Mouse (Mus musculus) neural tube, embryonic 12.5 days (tissue): ENCODE measurements around the gene B4galnt3. TPM values are rescaled to one million over a fixed set of nuclear protein-coding genes. Genes with fewer than 3 reads are reported as not detected.
"Not testable (repeated sequence)": the region's sequence is repeated elsewhere in the genome, so short reads cannot be mapped to it uniquely, and the experiment has no call there.

Source experiments
- ATAC-seq: fragments of 200-750 bp; cut with Nextera tagmentation; 2 replicates; pipeline ENCODE4 v1.8.0; 2017; ENCODE audit warnings: low read depth, mild to moderate bottlenecking, moderate TSS enrichment, moderate library complexity; ENCODE audit not compliant: low FRiP score
- H3K27ac ChIP-seq: fragments of 300-500 bp; sonication (generic); 2 replicates; pipeline ENCODE4 v1.5.1; 2016
- H3K27me3 ChIP-seq: fragments of 300-500 bp; sonication (generic); replicated peaks from 2 replicates; pipeline ENCODE4 v1.6.1; 2016; ENCODE audit warnings: mild to moderate bottlenecking
- H3K36me3 ChIP-seq: fragments of 300-500 bp; sonication (generic); 2 replicates; pipeline ENCODE4 v1.6.1; 2016; ENCODE audit warnings: mild to moderate bottlenecking
- H3K4me1 ChIP-seq: fragments of 300-500 bp; sonication (generic); 2 replicates; pipeline ENCODE4 v1.6.1; 2016
- H3K4me2 ChIP-seq: fragments of 300-500 bp; sonication (generic); replicated peaks from 2 replicates; pipeline ENCODE4 v1.6.1; 2016; ENCODE audit warnings: mild to moderate bottlenecking
- H3K4me3 ChIP-seq: fragments of 300-500 bp; sonication (generic); 2 replicates; pipeline ENCODE4 v1.5.1; 2016
- H3K9ac ChIP-seq: fragments of 300-500 bp; sonication (generic); 2 replicates; pipeline ENCODE4 v1.6.1; 2016; ENCODE audit warnings: mild to moderate bottlenecking
- H3K9me3 ChIP-seq: fragments of 300-500 bp; sonication (generic); 2 replicates; pipeline ENCODE4 v1.6.1; 2016; ENCODE audit warnings: mild to moderate bottlenecking
- WGBS: fragments of 180-500 bp; shearing (Covaris S2); methylation state at CpG from one replicate; pipeline ENCODE4 v1.1.7; 2016; 5-methylcytosine and 5-hydroxymethylcytosine counted together
- polyA plus RNA-seq: library from polyadenylated mRNA; unstranded; fragments of >200 nt; fragmentation: Nextera tagmentation; extraction: Ambion mirVana; gene quantifications from 2 replicates; pipeline ENCODE4 v1.2.1, GENCODE M21; 2016

Gene B4galnt3
- polyA plus RNA-seq, 1 experiment from 2014 or later = 0.39 TPM

DNA sequence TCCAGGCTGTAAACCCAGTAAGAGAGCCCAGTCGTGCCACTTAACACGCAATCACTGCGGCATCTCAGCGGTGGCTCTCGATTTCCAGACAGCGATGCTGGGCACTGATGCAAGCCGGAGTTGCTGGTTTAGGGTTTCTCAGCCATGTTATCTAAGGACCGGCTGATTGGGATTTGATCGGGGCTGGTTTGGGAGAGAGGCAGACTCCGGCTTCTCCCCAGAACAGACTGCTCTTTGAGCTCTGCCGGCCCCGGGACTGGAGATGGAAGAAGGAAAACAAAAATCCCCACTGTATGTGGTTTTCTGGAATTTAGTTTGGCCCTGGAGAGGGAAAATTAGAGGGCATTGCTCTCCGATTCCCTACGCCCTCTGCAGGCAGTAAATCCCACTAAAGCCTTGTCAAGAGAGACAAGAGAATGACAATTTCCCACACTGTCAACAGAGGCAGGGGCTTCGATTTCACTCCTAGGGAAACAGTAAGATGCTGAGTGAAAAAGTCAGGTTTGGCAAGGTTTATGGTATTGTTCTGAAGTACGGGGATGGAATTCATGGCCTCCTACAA lies 8.5 kb upstream of the B4galnt3 start:
- no peaks in the 10 kb centered on the region for H3K9me3 ChIP-seq
- no peak overlapping the region for H3K9ac ChIP-seq
- ATAC-seq = no peak
- H3K4me3 ChIP-seq = no peak overlapping the region
- no peaks in the 10 kb centered on the region for H3K27me3 ChIP-seq
- H3K36me3 ChIP-seq = no peaks in the 10 kb centered on the region
- no peaks in the 10 kb centered on the region for H3K4me1 ChIP-seq
- WGBS = 27% methylated on average over 16 of the region's 16 CpGs
- H3K4me2 ChIP-seq = peak overlapping the region; percentile 44; the same call in 1 of the 2 replicates
- no peak overlapping the region for H3K27ac ChIP-seq

DNA sequence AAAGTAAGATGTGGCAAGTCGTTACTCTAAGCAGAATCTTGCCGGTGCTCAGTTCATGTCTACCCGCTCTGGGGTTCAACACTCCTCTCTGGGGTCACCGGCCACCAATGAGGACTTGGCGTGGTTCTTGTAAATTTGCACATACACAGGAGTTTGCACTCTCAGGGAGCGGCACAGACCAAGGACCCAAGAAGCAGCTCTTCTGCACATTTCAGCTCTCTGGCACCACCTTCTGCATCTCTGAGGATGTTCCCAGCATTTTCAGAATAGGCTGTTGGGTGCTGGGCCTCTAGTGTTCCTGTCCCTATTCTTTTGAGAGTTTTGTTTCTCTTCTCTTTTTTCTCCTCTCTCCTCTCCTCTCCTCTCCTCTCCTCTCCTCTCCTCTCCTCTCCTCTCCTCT lies 6.8 kb upstream of the B4galnt3 start:
- Histone ChIP-seq H3K27ac (no peak overlapping the region), H3K4me3 (no peak overlapping the region), H3K36me3 (no peaks in the 10 kb centered on the region), H3K9ac (no peak overlapping the region), H3K4me2 (no peak overlapping the region), H3K4me1 (no peaks in the 10 kb centered on the region), H3K9me3 (no peaks in the 10 kb centered on the region), H3K27me3 (no peaks in the 10 kb centered on the region)
- ATAC-seq = no peak
- 36% methylated on average over 6 of the region's 6 CpGs for WGBS

DNA sequence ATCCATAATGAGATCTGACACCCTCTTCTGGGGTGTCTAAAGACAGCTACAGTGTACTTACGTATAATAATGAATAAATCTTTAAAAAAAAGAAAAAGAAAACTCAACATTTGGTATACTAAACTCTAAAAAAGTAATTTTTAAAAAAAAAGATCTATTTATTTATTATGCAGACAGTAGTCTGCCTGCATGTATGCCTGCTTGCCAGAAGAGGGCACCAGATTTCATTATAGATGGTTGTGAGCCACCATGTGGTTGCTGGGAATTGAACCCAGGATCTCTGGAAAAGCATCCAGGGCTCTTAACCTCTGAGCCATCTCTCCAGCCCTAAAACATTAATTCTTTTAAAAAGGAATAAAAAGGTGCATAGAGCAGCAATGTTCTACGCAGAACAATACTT lies 2.2 kb upstream of the B4galnt3 start:
- not testable (repeated sequence) for H3K4me2 ChIP-seq, ATAC-seq, H3K9me3 ChIP-seq, H3K36me3 ChIP-seq, H3K9ac ChIP-seq, H3K4me3 ChIP-seq, H3K27ac ChIP-seq
- Histone ChIP-seq H3K27me3 (peaks cover 30% of the 10 kb centered on the region), H3K4me1 (peaks cover 12% of the 10 kb centered on the region; the same call in 1 of the 2 replicates)
- WGBS = 97% methylated on average over 2 of the region's 2 CpGs

DNA sequence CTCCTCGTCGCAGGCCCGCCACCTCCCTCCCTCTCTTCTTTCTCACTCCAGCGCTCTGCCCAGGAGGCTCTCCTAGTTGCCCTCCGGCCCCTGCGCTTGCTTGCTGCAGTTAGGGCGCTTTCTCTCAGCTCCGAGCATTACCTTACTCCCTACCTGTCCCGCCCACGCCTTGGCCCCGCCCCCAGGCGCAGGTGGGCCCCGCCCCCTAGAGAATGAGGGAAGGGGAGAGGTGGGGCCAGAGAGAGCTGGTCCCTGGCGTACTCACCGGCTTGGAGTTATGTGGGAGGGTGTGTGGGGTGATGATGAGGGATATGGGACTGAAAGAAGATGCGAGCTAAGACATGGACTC lies 400 bp upstream of the B4galnt3 start:
- Histone ChIP-seq H3K9me3 (no peaks in the 10 kb centered on the region), H3K4me1 (peaks cover 12% of the 10 kb centered on the region; the same call in 1 of the 2 replicates), H3K4me2 (peak overlapping the region; percentile 100), H3K9ac (peak overlapping the region; percentile 57), H3K36me3 (no peaks in the 10 kb centered on the region), H3K4me3 (peak overlapping the region; percentile 57), H3K27me3 (peaks cover 34% of the 10 kb centered on the region), H3K27ac (no peak overlapping the region)
- peak; percentile 36; the same call in 1 of the 2 replicates for ATAC-seq
- WGBS = under 1% methylated on average over 16 of the region's 16 CpGs

DNA sequence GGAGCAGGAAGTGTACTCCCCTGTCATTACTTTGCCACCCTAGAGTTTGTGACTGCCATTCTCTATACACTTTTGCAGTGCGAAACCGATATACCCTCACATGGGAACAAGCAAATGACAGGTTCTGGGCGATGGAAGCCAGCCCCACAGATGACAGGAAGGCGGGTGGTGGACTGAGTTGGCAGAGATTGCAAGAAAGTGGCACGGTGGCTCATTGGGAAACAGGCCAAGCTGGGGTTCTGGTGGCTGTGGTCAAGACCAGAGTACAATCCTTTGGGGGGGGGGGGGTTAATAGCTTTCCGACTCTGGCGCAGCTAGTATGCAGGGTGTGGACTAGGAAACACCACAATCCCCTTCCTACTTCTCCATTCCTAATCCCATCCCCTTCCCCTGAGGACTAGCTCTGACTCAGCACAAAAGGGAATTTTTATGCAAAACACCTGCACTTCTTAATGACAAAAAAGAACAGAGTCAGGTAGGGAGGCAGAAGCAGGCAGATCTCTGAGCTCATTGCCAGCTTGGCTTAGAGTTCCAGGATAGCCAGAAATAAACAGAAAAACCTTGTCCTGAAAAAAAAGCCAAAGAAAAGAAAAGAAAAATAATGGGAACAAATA lies 2.9 kb downstream of the B4galnt3 start:
- peaks cover 34% of the 10 kb centered on the region for H3K27me3 ChIP-seq
- no peak overlapping the region for H3K4me2 ChIP-seq
- peaks cover 12% of the 10 kb centered on the region; the same call in 1 of the 2 replicates for H3K4me1 ChIP-seq
- H3K9me3 ChIP-seq = no peaks in the 10 kb centered on the region
- 91% methylated on average over 7 of the region's 7 CpGs for whole genome bisulfite sequencing
- no peak overlapping the region for H3K27ac ChIP-seq
- no peak overlapping the region for H3K9ac ChIP-seq
- no peaks in the 10 kb centered on the region for H3K36me3 ChIP-seq
- no peak for ATAC-seq
- H3K4me3 ChIP-seq = no peak overlapping the region

DNA sequence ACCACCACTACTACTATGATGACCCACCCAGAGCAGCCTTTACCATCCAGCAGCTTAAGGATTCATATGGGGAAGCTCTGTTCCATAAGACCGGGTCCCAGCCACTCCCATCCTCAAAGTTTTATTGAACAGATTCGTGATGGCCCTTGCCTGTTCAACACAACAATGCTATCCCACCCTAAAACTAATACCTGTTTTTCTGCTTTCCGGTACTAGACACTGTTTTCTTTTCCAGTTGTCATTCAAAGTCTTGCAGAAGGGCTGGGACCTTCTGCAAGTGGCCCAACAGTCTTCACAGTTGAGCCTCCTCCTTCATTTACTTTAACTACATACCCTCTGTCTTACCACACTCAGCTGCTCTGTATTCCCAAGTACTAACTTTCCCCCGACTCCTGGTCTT lies 4.9 kb downstream of the B4galnt3 start:
- Histone ChIP-seq H3K4me3 (no peak overlapping the region), H3K36me3 (no peaks in the 10 kb centered on the region), H3K9me3 (no peaks in the 10 kb centered on the region), H3K27me3 (peaks cover 21% of the 10 kb centered on the region), H3K4me2 (no peak overlapping the region), H3K27ac (no peak overlapping the region), H3K4me1 (0 out of 2 replicates have a peak, but pooled peaks cover 7% of the 10 kb centered on the region), H3K9ac (no peak overlapping the region)
- 86% methylated on average over 4 of the region's 4 CpGs for WGBS
- no peak for ATAC-seq

DNA sequence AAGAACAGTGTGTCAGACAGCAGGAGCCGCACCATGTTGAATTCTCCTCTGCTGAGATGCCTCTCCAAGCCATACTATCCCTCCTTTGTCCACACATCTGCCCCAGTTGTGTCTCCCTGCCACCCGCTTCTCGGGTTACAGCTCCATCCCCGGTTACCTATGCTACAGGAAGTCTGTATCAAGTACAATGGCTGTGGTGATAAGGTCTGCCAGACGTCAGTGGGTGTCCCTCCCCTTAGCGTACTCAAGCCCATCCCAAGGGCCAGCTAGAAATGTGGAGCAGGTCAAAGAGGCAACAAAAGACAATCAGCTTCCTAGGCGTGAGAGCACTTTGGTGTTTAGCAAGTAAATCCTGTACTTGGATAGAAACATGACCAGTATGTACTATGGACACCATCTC lies 5.8 kb downstream of the B4galnt3 start:
- Histone ChIP-seq H3K27me3 (peaks cover 12% of the 10 kb centered on the region), H3K4me2 (no peak overlapping the region), H3K9me3 (no peaks in the 10 kb centered on the region), H3K4me1 (no peaks in the 10 kb centered on the region), H3K4me3 (no peak overlapping the region), H3K36me3 (no peaks in the 10 kb centered on the region), H3K9ac (no peak overlapping the region), H3K27ac (no peak overlapping the region)
- WGBS = 60% methylated on average over 7 of the region's 7 CpGs
- ATAC-seq = no peak

DNA sequence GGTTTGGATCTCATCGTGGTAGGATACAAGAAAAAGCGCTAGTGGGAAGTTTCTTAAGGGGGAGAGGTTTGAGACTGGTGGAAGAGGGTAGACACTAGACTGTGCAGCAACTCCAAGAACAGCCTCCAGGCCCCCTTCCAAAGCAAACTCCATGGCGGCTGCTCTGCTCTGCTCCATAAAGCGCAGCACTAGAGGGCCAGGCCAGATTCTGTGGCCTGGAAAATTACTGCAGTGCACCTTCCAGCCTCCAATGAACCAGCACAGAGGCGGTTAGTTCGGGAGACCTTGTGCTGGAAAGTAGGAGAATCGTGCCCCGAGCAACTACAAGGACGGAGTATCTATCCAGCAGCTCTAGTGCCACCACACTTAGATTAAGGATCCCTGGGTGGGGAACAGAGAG lies 7.1 kb downstream of the B4galnt3 start:
- Histone ChIP-seq H3K27me3 (0 out of 2 replicates have a peak, but pooled peaks cover 3% of the 10 kb centered on the region), H3K4me3 (no peak overlapping the region), H3K27ac (no peak overlapping the region), H3K9ac (no peak overlapping the region), H3K4me1 (no peaks in the 10 kb centered on the region), H3K4me2 (no peak overlapping the region), H3K9me3 (no peaks in the 10 kb centered on the region), H3K36me3 (no peaks in the 10 kb centered on the region)
- ATAC-seq = no peak
- 88% methylated on average over 9 of the region's 9 CpGs for WGBS

DNA sequence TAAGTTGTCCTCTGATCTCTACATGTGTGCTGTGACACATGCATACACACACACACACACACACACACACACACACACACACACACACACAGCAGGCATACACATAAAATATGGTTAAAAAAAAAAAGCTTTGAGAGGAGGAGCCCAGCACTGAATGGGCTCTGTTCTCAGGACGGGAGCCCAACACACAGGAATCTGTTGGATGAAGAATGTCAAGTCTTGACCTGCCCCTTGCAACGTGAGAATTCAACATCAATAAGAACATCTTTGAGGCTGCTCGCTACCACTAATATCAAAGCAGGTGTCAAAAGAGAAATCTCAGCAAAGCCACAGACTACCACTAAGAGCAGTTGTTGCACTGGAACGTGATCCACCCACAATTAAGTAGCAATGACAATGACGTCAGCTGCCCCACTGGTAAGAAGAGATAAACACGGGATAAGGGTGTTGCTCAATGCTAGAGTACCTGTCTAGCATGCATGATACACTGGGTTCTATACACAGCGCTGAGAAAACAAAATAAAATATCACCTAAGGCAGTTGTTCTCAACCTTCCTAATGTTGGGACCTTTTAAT lies 17.4 kb downstream of the B4galnt3 start:
- no peak overlapping the region for H3K4me3 ChIP-seq
- WGBS = 81% methylated on average over 7 of the region's 7 CpGs
- no peaks in the 10 kb centered on the region for H3K36me3 ChIP-seq
- H3K27me3 ChIP-seq = no peaks in the 10 kb centered on the region
- no peak for ATAC-seq
- H3K9ac ChIP-seq = no peak overlapping the region
- no peak overlapping the region for H3K4me2 ChIP-seq
- no peaks in the 10 kb centered on the region for H3K4me1 ChIP-seq
- no peak overlapping the region for H3K27ac ChIP-seq
- H3K9me3 ChIP-seq = no peaks in the 10 kb centered on the region

DNA sequence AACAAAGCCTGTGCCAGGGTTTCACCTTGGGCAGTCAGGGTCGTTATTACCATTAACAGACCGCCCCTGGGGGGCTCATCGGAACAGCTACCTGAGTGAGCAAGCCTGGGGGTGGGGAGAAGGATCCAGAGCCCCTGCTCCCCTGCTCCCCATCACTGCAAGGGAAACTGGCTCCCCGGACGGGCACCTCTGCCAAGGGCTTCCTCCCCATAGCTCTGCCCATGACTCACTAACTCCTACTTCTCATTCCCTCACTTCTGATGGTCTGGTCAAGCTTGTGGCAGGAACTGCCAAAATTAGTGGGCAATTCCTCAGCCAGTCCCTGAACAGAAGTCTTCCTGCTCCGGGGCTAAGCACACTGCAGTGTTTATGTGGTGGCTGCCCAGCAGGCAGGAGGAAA lies 19.1 kb downstream of the B4galnt3 start:
- H3K9ac ChIP-seq = no peak overlapping the region
- WGBS = 62% methylated on average over 6 of the region's 6 CpGs

DNA sequence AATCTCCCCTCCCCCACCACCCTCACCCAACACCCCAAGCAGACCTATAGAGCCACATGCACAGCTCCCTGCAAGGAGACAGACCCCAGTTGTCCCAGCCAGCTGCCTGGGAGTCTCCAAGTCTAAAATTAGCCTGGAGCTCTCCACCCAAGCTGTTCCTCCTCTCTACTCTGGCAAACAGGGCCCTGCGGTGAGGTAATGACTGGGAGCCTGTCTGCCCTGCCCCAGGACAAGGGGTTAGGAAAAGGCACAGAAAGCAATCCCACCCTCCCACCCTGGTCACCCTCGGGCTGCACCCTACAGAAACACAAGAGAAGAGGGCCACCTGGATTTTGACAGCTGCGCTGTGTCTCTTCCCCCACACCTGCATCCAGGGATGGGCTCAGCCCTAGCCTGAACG lies 19.5 kb downstream of the B4galnt3 start:
- Histone ChIP-seq H3K9ac (no peak overlapping the region), H3K9me3 (no peaks in the 10 kb centered on the region), H3K27me3 (no peaks in the 10 kb centered on the region), H3K27ac (no peak overlapping the region), H3K4me2 (no peak overlapping the region), H3K36me3 (no peaks in the 10 kb centered on the region), H3K4me3 (no peak overlapping the region), H3K4me1 (no peaks in the 10 kb centered on the region)
- no peak for ATAC-seq
- 59% methylated on average over 4 of the region's 4 CpGs for WGBS

More for the DNA sequence above, 19.1 kb downstream of the B4galnt3 start:
- no peaks in the 10 kb centered on the region for H3K9me3 ChIP-seq
- no peak overlapping the region for H3K4me3 ChIP-seq
- no peak overlapping the region for H3K4me2 ChIP-seq
- H3K36me3 ChIP-seq = no peaks in the 10 kb centered on the region
- no peaks in the 10 kb centered on the region for H3K27me3 ChIP-seq
- H3K4me1 ChIP-seq = no peaks in the 10 kb centered on the region
- no peak overlapping the region for H3K27ac ChIP-seq
- no peak for ATAC-seq

DNA sequence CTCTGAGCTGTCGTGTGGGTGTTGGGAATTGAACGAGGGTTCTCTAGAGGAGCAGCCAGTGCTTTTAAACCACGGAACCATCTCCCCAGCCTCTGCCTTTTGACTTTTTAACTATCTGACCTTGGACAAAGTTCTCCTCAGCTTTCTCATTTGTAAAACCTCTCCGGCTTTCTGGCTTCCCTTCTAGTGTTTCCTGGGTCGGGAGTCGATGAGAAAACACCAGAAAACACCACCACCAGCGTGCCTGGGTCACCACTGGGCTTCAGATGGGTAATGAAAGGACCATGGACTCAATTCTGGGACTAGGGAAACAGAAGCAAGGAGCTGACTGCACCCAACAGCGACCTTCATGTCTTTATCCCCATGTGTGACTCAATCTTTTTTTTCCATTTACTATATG lies 20.2 kb downstream of the B4galnt3 start:
- no peaks in the 10 kb centered on the region for H3K36me3 ChIP-seq
- WGBS = 85% methylated on average over 8 of the region's 8 CpGs

DNA sequence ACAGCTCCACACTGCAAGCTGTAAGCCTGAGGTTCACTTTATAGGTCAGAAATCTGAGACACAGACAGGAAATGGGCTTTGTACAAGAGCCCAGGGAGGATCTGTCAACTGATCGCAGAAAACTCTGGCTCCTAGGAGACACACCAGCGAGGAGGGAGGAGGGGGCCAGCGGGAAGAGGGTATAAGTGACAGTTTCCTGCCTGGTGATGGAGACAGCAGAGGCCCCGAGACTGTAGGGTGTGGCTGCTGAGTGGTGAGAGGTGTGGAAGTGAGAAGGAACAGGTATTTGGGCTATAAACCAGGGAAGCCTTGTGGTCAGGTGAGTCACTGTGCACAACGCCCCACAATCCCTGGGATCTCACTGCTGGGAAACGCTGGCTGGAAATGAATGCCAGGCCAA lies 30.2 kb downstream of the B4galnt3 start:
- H3K9me3 ChIP-seq = no peaks in the 10 kb centered on the region
- H3K9ac ChIP-seq = no peak overlapping the region
- no peak for ATAC-seq
- H3K4me2 ChIP-seq = no peak overlapping the region
- H3K27me3 ChIP-seq = no peaks in the 10 kb centered on the region
- WGBS = 65% methylated on average over 6 of the region's 6 CpGs
- no peak overlapping the region for H3K4me3 ChIP-seq
- no peak overlapping the region for H3K27ac ChIP-seq
- no peaks in the 10 kb centered on the region for H3K4me1 ChIP-seq
- no peaks in the 10 kb centered on the region for H3K36me3 ChIP-seq

More for the DNA sequence above, 20.2 kb downstream of the B4galnt3 start:
- no peaks in the 10 kb centered on the region for H3K4me1 ChIP-seq
- H3K27ac ChIP-seq = no peak overlapping the region
- H3K9ac ChIP-seq = no peak overlapping the region
- no peaks in the 10 kb centered on the region for H3K9me3 ChIP-seq
- no peak overlapping the region for H3K4me2 ChIP-seq
- H3K4me3 ChIP-seq = no peak overlapping the region
- H3K27me3 ChIP-seq = no peaks in the 10 kb centered on the region
- no peak for ATAC-seq
